Mouse (Mus musculus) heart, adult 9 months (tissue): ENCODE measurements around the gene Cd3e.
"Not testable (repeated sequence)": the region's sequence is repeated elsewhere in the genome, so short reads cannot be mapped to it uniquely, and the experiment has no call there.

Experiments
- DNase-seq, 2 experiments: peaks; one replicate each; pipeline ENCODE4 v3.0.0; 2022; ENCODE audit warnings: low spot score in 2 of 2

Gene Cd3e

GRCm38 (mm10) chr9:45009180-45010078 lies at the start of gene Cd3e:
Gene Cd3e, minus strand, starts transcription at chr9:45009627.
- DNase-seq = no peak

- no peak for DNase-seq
Observed at GRCm38 (mm10) chr9:45058304-45058940, 49.0 kb upstream of the Cd3e start.

- DNase-seq = peak; percentile 64 to 73
Observed at GRCm38 (mm10) chr9:45055082-45055713, 45.8 kb upstream of the Cd3e start, which contains the start of gene Mpzl3. Gene Mpzl3, plus strand, starts transcription at chr9:45055186.

GRCm38 (mm10) chr9:45050301-45050700 lies 40.9 kb upstream of the Cd3e start:
- DNase-seq = no peak

- DNase-seq = no peak
Observed at GRCm38 (mm10) chr9:45049731-45050130, 40.3 kb upstream of the Cd3e start.

- no peak for DNase-seq
Observed at GRCm38 (mm10) chr9:45048511-45048910, 39.1 kb upstream of the Cd3e start.

GRCm38 (mm10) chr9:45046973-45047372 lies 37.5 kb upstream of the Cd3e start:
- no peak for DNase-seq

- DNase-seq = no peak
Observed at GRCm38 (mm10) chr9:45042947-45043346, 33.5 kb upstream of the Cd3e start.

- peak; percentile 6 to 17 for DNase-seq
Observed at GRCm38 (mm10) chr9:45042056-45042720, 32.8 kb upstream of the Cd3e start.

GRCm38 (mm10) chr9:45041131-45041838 lies 31.9 kb upstream of the Cd3e start:
- no peak for DNase-seq

GRCm38 (mm10) chr9:45040066-45040845 lies 30.8 kb upstream of the Cd3e start:
- no peak for DNase-seq

GRCm38 (mm10) chr9:45039499-45039898 lies 30.1 kb upstream of the Cd3e start, which contains the start of gene Mpzl2:
Gene Mpzl2, plus strand, starts transcription at chr9:45039799.
- no peak for DNase-seq

GRCm38 (mm10) chr9:45037803-45038202 lies 28.4 kb upstream of the Cd3e start:
- DNase-seq = not testable (repeated sequence)

GRCm38 (mm10) chr9:45034526-45034925 lies 25.1 kb upstream of the Cd3e start:
- DNase-seq = no peak

GRCm38 (mm10) chr9:45032261-45032660 lies 22.8 kb upstream of the Cd3e start:
- no peak for DNase-seq

- no peak for DNase-seq
Observed at GRCm38 (mm10) chr9:45030341-45030740, 20.9 kb upstream of the Cd3e start.

- DNase-seq = no peak
Observed at GRCm38 (mm10) chr9:45027376-45027775, 17.9 kb upstream of the Cd3e start.

- DNase-seq = no peak
Observed at GRCm38 (mm10) chr9:45024187-45024586, 14.8 kb upstream of the Cd3e start.

GRCm38 (mm10) chr9:45023638-45024037 lies 14.2 kb upstream of the Cd3e start:
- no peak for DNase-seq

- peak in 1 of 2 experiments; percentile 27 for DNase-seq
Observed at GRCm38 (mm10) chr9:45022800-45023199, 13.4 kb upstream of the Cd3e start.
